Mouse (Mus musculus): ENCODE data around the gene Cemip2.

Cemip2 gene

GRCm38 (mm10) chr19:21778147-21778917, at the start of gene Cemip2:
Gene Cemip2, plus strand, starts transcription at chr19:21778342.
- in situ Hi-C loops (cut with MboI; ENCODE audit: low sequenced_read_pairs), result no loop called here

- in situ Hi-C loops (cut with MboI; ENCODE audit: low sequenced_read_pairs), result loop anchor here (25.0 kb wide), 1 partner anchor 691 kb away; no protein-coding TSS in a partner anchor
These were observed 49.8 kb upstream of the Cemip2 start for GRCm38 (mm10) chr19:21728342-21728741.

GRCm38 (mm10) chr19:21731887-21732286, 46.3 kb upstream of the Cemip2 start:
- in situ Hi-C loops (cut with MboI; ENCODE audit: low sequenced_read_pairs), result loop anchor here (25.0 kb wide), 1 partner anchor 695 kb away; no protein-coding TSS in a partner anchor

DNA sequence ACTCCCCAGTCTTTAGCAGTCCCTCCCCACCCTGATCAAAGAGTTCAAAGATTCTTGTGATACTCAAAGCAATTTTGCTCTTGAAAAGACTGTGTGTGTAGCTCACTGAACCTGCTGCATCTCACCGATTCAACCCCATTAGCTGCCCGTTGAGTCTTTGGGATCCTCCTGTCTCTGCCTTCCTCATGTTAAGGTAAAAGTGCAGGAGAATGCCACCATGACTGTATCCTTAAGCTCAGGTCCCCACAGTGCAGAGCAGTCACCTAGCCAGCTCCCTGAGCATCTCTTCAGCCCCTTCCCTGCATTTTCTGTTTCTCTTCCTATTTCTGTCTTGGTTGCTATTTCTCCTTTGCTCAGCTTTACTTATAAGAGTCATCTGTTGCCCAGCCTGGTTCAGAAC, 45.0 kb upstream of the Cemip2 start:
- in situ Hi-C loops (cut with MboI; ENCODE audit: low sequenced_read_pairs), result loop anchor here (25.0 kb wide), 1 partner anchor 696 kb away; no protein-coding TSS in a partner anchor

GRCm38 (mm10) chr19:21734112-21734511, 44.0 kb upstream of the Cemip2 start:
- in situ Hi-C loops (cut with MboI; ENCODE audit: low sequenced_read_pairs), result loop anchor here (25.0 kb wide), 1 partner anchor 697 kb away; no protein-coding TSS in a partner anchor

DNA sequence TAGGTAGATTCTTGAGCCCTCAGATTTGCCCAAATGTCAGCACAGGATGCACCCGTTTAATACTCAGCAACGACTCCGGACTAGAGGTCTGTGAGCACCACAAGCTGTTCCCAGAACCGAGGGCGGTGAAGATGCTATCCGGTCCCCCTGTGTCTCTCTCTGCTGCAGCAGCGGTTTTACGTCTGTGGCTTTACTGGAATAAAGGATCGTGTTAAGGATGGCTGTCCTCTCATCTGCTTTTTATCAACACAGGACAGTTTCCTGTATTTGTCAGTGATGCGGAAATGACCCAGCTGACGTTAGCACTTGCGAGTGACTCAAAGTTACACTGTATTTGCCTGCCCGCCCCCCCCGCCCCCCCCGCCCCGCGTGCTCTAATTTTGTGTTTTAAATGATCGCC, 40.7 kb upstream of the Cemip2 start:
- in situ Hi-C loops (cut with MboI; ENCODE audit: low sequenced_read_pairs), result loop anchor here (25.0 kb wide), 1 partner anchor 700 kb away; no protein-coding TSS in a partner anchor

GRCm38 (mm10) chr19:21737881-21738590, 40.1 kb upstream of the Cemip2 start:
- in situ Hi-C loops (cut with MboI; ENCODE audit: low sequenced_read_pairs), result loop anchor here (25.0 kb wide), 1 partner anchor 701 kb away; no protein-coding TSS in a partner anchor

DNA sequence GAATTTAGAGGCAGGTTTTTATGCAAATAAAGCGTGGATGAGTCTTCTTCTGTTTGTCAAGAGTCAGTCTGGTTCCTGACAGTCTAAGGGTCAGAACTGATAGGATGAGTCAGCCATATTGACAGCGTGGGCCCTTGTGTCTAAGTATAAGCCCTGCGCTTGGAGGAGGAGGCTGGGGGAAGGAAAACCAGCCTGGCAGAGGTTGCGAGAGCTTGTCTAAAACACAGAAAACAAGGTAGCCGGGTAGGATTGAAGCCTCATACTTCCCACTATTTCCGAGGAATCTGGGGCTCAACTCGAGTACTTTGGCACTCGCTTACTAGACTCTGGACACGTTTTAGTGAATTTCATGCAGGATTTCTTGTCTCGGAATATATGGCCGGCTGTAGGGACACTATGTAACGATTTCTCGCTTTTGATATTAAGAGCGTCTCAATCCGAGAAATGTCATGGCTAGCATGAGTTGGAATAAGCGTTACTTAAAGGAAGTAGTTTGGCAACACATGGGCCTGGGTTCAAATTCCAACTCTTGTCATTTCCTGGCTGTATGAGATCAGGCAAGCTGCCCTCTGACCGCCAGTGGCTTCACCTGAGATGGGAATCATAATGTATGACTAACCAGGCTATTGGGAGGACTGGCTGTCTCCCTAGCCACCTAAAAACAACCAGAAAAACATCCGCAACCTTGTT, 39.4 kb upstream of the Cemip2 start:
- in situ Hi-C loops (cut with MboI; ENCODE audit: low sequenced_read_pairs), result loop anchor here (25.0 kb wide), 1 partner anchor 701 kb away; no protein-coding TSS in a partner anchor

DNA sequence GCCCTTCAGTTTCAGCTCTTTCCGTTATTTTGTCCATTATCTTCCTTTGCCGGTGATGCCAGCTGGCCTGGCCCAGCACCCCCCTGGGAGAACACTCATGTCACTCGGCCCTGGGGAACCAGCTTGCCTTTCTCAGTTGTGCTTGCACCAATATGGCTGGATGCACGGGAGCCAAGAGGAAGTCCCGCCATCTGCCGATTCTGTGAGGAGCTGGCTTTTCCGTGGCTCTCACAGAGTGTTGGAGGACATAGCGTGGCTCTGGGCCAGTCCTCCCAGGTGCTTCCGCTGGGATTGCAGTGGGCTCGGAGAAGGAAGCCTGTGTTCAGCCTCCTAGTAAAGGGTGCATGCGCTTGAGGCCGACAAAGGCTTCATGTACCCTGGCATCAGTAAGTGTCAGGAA, 36.0 kb upstream of the Cemip2 start:
- in situ Hi-C loops (cut with MboI; ENCODE audit: low sequenced_read_pairs), result loop anchor here (10.0 to 25.0 kb wide), 2 partner anchors 367 to 705 kb away; no protein-coding TSS in a partner anchor

DNA sequence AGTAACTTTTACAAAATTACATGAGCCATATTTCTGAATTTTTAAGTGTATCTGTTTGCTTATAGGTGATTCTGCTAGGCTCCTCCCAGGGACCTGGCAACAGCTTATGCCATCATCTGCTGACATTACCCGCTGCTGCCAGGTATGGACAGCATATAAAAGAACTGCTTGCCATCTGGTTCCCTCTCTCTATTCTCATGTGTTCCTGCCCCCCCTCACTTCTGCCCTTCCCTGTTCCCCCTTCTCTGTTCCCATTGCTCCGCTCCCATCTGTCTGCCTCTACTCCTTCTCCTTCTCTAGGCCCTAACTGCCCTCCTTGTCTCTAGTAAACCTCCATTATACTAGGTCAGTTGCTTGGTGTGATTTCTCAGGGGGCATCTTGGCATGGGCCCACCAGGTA, 32.6 kb upstream of the Cemip2 start:
- in situ Hi-C loops (cut with MboI; ENCODE audit: low sequenced_read_pairs), result loop anchor here (5.0 to 25.0 kb wide), 3 partner anchors 173 to 708 kb away; no protein-coding TSS in a partner anchor

- in situ Hi-C loops (cut with MboI; ENCODE audit: low sequenced_read_pairs), result loop anchor here (5.0 to 25.0 kb wide), 3 partner anchors 175 to 710 kb away; no protein-coding TSS in a partner anchor
These were observed 30.8 kb upstream of the Cemip2 start for GRCm38 (mm10) chr19:21747356-21747755.

- in situ Hi-C loops (cut with MboI; ENCODE audit: low sequenced_read_pairs), result no loop called here
These were observed 28.0 kb upstream of the Cemip2 start for GRCm38 (mm10) chr19:21750154-21750553.

DNA sequence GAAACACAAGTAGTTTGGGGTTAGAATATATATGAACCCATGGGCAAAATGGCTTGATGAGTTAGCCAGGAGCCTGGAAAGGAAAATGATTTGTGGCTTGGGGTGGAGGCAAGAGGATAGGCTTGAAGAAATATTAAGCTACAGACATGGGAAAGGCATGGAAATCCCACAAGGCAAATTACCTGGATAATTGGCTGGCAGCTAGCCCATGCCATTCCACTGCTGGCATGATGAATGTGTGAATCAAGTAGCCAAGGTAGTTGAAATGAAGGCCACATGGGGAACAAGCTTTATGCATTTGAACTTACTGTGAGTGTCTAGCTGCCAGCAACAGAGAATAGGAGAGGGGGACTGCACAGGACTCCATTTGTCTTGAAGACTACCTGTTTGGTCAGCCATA, 16.5 kb upstream of the Cemip2 start:
- in situ Hi-C loops (cut with MboI; ENCODE audit: low sequenced_read_pairs), result no loop called here

GRCm38 (mm10) chr19:21764013-21764412, 14.1 kb upstream of the Cemip2 start:
- in situ Hi-C loops (cut with MboI; ENCODE audit: low sequenced_read_pairs), result no loop called here

- in situ Hi-C loops (cut with MboI; ENCODE audit: low sequenced_read_pairs), result no loop called here
These were observed 13.4 kb upstream of the Cemip2 start for GRCm38 (mm10) chr19:21764738-21765137.

DNA sequence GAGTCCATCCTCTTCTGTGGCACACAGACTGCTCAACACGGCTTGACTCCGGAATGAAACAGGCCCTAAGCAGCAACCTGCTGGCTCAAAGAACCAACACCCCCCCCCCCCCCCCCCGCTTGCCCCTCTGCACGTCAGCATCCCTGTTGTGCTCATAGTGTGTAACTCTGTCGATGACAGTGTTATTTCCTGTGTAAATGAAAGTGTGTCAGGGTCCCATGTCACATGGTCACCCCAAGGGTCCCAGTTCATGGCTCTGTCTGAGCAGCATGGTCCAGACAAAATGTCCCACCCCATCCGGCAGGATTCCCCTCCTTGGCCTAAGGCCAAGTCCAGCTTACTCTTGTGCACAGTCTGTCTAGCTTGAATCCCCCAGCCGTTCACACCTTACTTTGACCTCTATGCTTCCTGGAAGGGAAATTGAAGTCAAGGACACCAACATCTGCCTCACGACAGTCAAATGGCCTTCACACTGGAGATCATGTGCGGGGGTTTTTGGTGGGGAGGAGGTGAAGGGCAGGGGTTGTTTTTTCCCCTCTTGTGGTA, 10.6 kb upstream of the Cemip2 start:
- in situ Hi-C loops (cut with MboI; ENCODE audit: low sequenced_read_pairs), result no loop called here

- in situ Hi-C loops (cut with MboI; ENCODE audit: low sequenced_read_pairs), result no loop called here
These were observed 8.3 kb upstream of the Cemip2 start for GRCm38 (mm10) chr19:21769796-21770195.

DNA sequence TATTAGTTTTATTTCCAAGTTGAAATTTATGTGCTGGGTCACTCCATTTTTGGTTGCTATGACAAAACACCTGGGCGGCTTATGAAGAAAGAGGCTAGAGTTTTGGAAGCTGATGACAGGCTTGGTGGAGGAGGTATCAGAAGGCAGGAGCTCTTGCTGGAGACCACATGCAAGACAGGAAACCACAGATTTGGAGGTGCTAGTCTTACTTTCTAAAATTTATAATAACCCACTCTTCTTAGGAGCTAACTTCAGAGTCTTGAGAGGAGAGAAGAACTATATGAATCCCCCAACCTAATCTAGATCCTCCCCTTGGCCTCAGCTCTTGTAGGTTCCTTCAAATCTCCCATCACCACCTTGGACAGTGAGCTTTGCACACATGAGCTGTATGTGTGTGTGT, 6.6 kb upstream of the Cemip2 start:
- in situ Hi-C loops (cut with MboI; ENCODE audit: low sequenced_read_pairs), result no loop called here

DNA sequence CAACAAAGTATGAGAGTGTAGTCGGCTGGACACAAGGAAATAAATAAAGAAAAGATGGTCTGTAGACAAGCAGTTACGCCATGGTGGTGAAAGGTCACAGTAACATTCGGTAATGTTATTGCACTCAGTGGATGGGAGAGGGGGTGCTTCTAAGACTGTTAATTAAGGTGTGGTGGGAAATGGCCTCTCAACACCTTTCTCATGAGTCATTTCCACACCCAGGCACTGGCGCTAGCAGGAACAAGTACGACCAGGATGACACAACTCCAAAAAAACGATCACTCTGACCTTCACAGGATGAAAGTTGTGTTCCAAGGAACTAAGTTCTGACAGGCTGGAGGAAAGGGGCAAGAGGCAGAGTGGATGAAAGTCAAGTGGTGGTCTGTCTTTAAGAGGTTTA, 4.5 kb upstream of the Cemip2 start:
- in situ Hi-C loops (cut with MboI; ENCODE audit: low sequenced_read_pairs), result no loop called here

GRCm38 (mm10) chr19:21775629-21776028, 2.5 kb upstream of the Cemip2 start:
- in situ Hi-C loops (cut with MboI; ENCODE audit: low sequenced_read_pairs), result no loop called here

DNA sequence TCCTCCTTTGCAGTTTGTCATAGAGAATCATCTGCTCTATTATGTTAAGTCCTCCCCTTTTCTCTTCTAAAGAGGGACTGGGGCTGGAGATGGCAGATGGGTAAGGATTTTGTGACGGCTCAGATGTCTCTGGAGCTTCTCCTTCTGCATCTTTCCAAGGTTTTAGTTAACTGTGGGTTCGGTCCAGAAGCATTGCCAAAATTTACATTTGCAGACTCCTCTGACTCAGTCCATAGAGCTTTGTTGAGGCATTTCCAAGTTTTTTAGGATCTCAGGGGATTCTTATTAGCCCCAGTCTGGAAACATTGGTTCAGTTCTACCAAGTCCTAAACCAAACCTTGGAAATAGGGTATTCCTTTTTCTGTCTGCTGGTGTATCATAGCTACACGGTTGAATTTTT, 1.5 kb upstream of the Cemip2 start:
- in situ Hi-C loops (cut with MboI; ENCODE audit: low sequenced_read_pairs), result no loop called here
